Mouse (Mus musculus): Measurements from ENCODE around the gene Hoxb9.

DNA sequence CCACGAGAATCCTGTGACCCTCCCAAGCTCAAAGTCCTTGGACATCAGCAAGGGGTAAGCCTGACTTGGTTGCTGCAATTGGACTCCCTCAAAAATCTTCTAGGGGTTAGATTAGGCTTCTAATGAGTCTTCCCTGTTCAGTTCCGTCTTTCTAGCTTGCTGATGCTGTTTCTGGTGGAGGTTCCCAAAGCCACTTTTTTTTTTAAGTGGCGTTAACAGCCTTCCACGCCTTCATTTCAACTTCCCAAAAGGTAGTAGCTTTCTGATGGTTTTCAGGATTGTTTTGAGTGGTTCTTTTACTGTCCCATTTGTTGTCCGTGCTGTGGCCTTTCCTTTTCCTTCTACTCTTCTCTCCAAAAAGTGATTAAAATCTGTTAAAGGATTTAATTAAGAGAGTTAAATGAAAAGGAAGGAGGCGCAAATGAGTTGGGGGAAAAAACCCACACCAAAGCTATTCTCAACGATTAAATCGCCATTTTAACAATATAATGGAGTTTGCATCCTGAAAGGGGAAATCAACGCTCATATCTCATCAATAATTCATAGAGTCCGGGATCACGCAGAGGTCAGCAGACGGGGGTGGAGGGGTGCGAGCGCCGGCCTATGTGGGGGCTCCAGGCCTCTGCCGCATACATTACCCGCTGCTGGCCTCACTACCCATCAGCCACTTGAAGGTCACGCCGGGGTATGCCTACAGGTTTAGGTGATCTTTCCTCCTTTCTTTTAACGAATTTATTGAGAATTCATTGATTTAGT is 39.1 kb downstream of the Hoxb9 start:
- no peak for TF ChIP-seq CTCF (IDR thresholded peaks at IDR 0.05; ENCODE audit: insufficient read depth, low read depth, low read length)
- TF ChIP-seq POLR2A (IDR thresholded peaks at IDR 0.05; ENCODE audit: insufficient read depth, low read depth, low read length): no peak
